Mouse (Mus musculus) heart, adult 2 months (tissue): ENCODE data around the gene Dgkg.

ENCODE experiments used
- CTCF ChIP-seq: fragments of 200-600 bp; IDR thresholded peaks from 2 replicates; pipeline ENCODE4 v1.8.1; 2022; ENCODE audit warnings: antibody characterized with exemption, mild to moderate bottlenecking, moderate library complexity
- POLR2A ChIP-seq: fragments of 200-500 bp; IDR thresholded peaks from 2 replicates; pipeline ENCODE4 v1.6.1; 2011; ENCODE audit warnings: mild to moderate bottlenecking, low read depth, low read length, control low read depth; ENCODE audit not compliant: insufficient read depth

DNA sequence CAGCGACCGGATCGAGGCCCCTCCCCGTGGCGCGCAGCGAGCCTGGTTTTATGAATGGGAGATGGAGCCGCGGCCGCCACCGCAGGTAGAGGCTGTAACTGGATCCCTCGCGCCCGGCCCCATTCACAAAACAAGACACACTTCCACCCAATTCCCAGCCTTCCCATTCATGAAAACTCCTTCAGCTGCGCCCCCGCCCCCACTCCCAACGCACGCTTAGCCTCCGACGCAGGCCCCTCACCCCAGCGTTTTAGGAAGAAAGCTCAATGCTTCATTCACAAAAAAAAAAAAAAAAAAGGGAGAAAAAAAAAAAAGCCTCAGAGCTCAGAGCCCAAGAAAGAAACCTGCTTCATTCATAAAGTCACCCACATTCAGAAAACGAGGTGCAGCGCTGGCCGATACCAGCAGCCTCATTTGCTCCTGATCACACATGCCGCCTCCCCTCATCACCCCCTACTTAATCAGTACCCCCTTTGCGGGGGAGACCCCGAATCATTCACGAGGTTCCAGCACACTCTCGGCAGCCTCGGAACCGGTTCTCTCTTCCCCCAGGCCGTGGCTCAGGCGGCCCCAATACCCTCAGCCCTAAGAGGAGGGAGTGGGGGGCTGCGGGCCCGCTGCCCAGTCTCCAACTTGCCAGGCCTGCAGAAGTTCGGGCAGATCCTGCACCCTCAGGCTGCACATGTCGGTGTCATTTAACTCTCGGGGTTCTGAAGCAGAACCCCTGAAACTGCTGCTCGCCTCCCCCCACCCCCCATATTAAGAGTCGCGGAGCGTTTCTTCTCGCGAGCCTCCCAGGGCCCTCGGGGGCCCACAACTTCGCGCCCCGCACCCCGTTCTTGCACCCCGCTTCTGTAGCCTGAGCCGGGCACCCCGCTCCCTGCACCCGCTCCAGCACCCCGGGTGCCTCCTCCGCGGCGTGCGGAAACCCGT, 218.3 kb downstream of the Dgkg start:
- no peak for TF ChIP-seq POLR2A
- no peak for TF ChIP-seq CTCF
